Mouse (Mus musculus): Measurements from ENCODE around the gene Eya2. TPM values are rescaled to one million over a fixed set of nuclear protein-coding genes. Genes with fewer than 3 reads are reported as not detected.

The Eya2 gene
- polyA plus RNA-seq, 1 experiment, result 1.4 TPM

- Histone ChIP-seq H3K4me3 (ENCODE audit: control insufficient read depth, low read depth, low read length) (no peak overlapping the region; the same call in 1 of the 2 replicates), H3K4me1 (ENCODE audit: control insufficient read depth, insufficient read depth, low read length) (peaks cover 13% of the 10 kb centered on the region), H3K27me3 (ENCODE audit: control insufficient read depth, insufficient read depth, low read length) (no peaks in the 10 kb centered on the region), H3K36me3 (ENCODE audit: control insufficient read depth, insufficient read depth, low read length) (no peaks in the 10 kb centered on the region), H3K27ac (ENCODE audit: control insufficient read depth, insufficient read depth, low read depth, low read length) (no peak overlapping the region)
- TF ChIP-seq CTCF (IDR thresholded peaks at IDR 0.05; ENCODE audit: control insufficient read depth, insufficient read depth, insufficient replicate concordance, low read depth, low read length) (no peak), POLR2A (IDR thresholded peaks at IDR 0.05; ENCODE audit: control insufficient read depth, low read depth, low read length) (no peak)
These were observed 841 bp downstream of the Eya2 start for GRCm38 (mm10) chr2:165595676-165596070.

- no peak for TF ChIP-seq CTCF (IDR thresholded peaks at IDR 0.05; ENCODE audit: control insufficient read depth, insufficient read depth, insufficient replicate concordance, low read depth, low read length)
- no peak for TF ChIP-seq POLR2A (IDR thresholded peaks at IDR 0.05; ENCODE audit: control insufficient read depth, low read depth, low read length)
- H3K27ac ChIP-seq (ENCODE audit: control insufficient read depth, insufficient read depth, low read depth, low read length), result no peak overlapping the region
- peaks cover 11% of the 10 kb centered on the region for H3K4me1 ChIP-seq (ENCODE audit: control insufficient read depth, insufficient read depth, low read length)
These were observed 1.3 kb downstream of the Eya2 start for GRCm38 (mm10) chr2:165596141-165596540.

GRCm38 (mm10) chr2:165597536-165597935, 2.7 kb downstream of the Eya2 start:
- H3K27me3 ChIP-seq (ENCODE audit: control insufficient read depth, insufficient read depth, low read length), result no peaks in the 10 kb centered on the region
- H3K4me3 ChIP-seq (ENCODE audit: control insufficient read depth, low read depth, low read length), result no peak overlapping the region
- H3K4me1 ChIP-seq (ENCODE audit: control insufficient read depth, insufficient read depth, low read length), result peaks cover 11% of the 10 kb centered on the region
- TF ChIP-seq POLR2A (IDR thresholded peaks at IDR 0.05; ENCODE audit: control insufficient read depth, low read depth, low read length), result no peak
- no peak for TF ChIP-seq CTCF (IDR thresholded peaks at IDR 0.05; ENCODE audit: control insufficient read depth, insufficient read depth, insufficient replicate concordance, low read depth, low read length)
- H3K36me3 ChIP-seq (ENCODE audit: control insufficient read depth, insufficient read depth, low read length), result no peaks in the 10 kb centered on the region
- no peak overlapping the region for H3K27ac ChIP-seq (ENCODE audit: control insufficient read depth, insufficient read depth, low read depth, low read length)

More at GRCm38 (mm10) chr2:165596141-165596540, 1.3 kb downstream of the Eya2 start:
- Histone ChIP-seq H3K27me3 (ENCODE audit: control insufficient read depth, insufficient read depth, low read length) (no peaks in the 10 kb centered on the region), H3K4me3 (ENCODE audit: control insufficient read depth, low read depth, low read length) (no peak overlapping the region), H3K36me3 (ENCODE audit: control insufficient read depth, insufficient read depth, low read length) (no peaks in the 10 kb centered on the region)

GRCm38 (mm10) chr2:165598139-165598538, 3.3 kb downstream of the Eya2 start:
- H3K27me3 ChIP-seq (ENCODE audit: control insufficient read depth, insufficient read depth, low read length), result no peaks in the 10 kb centered on the region
- no peak overlapping the region for H3K4me3 ChIP-seq (ENCODE audit: control insufficient read depth, low read depth, low read length)
- TF ChIP-seq POLR2A (IDR thresholded peaks at IDR 0.05; ENCODE audit: control insufficient read depth, low read depth, low read length) (no peak), CTCF (IDR thresholded peaks at IDR 0.05; ENCODE audit: control insufficient read depth, insufficient read depth, insufficient replicate concordance, low read depth, low read length) (no peak)
- H3K36me3 ChIP-seq (ENCODE audit: control insufficient read depth, insufficient read depth, low read length), result no peaks in the 10 kb centered on the region
- peaks cover 11% of the 10 kb centered on the region for H3K4me1 ChIP-seq (ENCODE audit: control insufficient read depth, insufficient read depth, low read length)
- H3K27ac ChIP-seq (ENCODE audit: control insufficient read depth, insufficient read depth, low read depth, low read length), result no peak overlapping the region

GRCm38 (mm10) chr2:165599566-165599965, 4.7 kb downstream of the Eya2 start:
- Histone ChIP-seq H3K27me3 (ENCODE audit: control insufficient read depth, insufficient read depth, low read length) (no peaks in the 10 kb centered on the region), H3K4me3 (ENCODE audit: control insufficient read depth, low read depth, low read length) (no peak overlapping the region), H3K36me3 (ENCODE audit: control insufficient read depth, insufficient read depth, low read length) (no peaks in the 10 kb centered on the region), H3K27ac (ENCODE audit: control insufficient read depth, insufficient read depth, low read depth, low read length) (no peak overlapping the region), H3K4me1 (ENCODE audit: control insufficient read depth, insufficient read depth, low read length) (peaks cover 11% of the 10 kb centered on the region)
- TF ChIP-seq POLR2A (IDR thresholded peaks at IDR 0.05; ENCODE audit: control insufficient read depth, low read depth, low read length) (no peak), CTCF (IDR thresholded peaks at IDR 0.05; ENCODE audit: control insufficient read depth, insufficient read depth, insufficient replicate concordance, low read depth, low read length) (no peak)

- TF ChIP-seq POLR2A (IDR thresholded peaks at IDR 0.05; ENCODE audit: control insufficient read depth, low read depth, low read length) (no peak), CTCF (IDR thresholded peaks at IDR 0.05; ENCODE audit: control insufficient read depth, insufficient read depth, insufficient replicate concordance, low read depth, low read length) (no peak)
- H3K27ac ChIP-seq (ENCODE audit: control insufficient read depth, insufficient read depth, low read depth, low read length), result no peak overlapping the region
- H3K36me3 ChIP-seq (ENCODE audit: control insufficient read depth, insufficient read depth, low read length), result no peaks in the 10 kb centered on the region
- no peak overlapping the region for H3K4me3 ChIP-seq (ENCODE audit: control insufficient read depth, low read depth, low read length)
- H3K27me3 ChIP-seq (ENCODE audit: control insufficient read depth, insufficient read depth, low read length), result no peaks in the 10 kb centered on the region
- H3K4me1 ChIP-seq (ENCODE audit: control insufficient read depth, insufficient read depth, low read length), result no peaks in the 10 kb centered on the region
These were observed 6.1 kb downstream of the Eya2 start for GRCm38 (mm10) chr2:165600926-165601325.

GRCm38 (mm10) chr2:165601605-165602004, 6.8 kb downstream of the Eya2 start:
- H3K27ac ChIP-seq (ENCODE audit: control insufficient read depth, insufficient read depth, low read depth, low read length), result no peak overlapping the region
- TF ChIP-seq POLR2A (IDR thresholded peaks at IDR 0.05; ENCODE audit: control insufficient read depth, low read depth, low read length), result no peak
- no peak for TF ChIP-seq CTCF (IDR thresholded peaks at IDR 0.05; ENCODE audit: control insufficient read depth, insufficient read depth, insufficient replicate concordance, low read depth, low read length)

GRCm38 (mm10) chr2:165603775-165604174, 8.9 kb downstream of the Eya2 start:
- H3K27ac ChIP-seq (ENCODE audit: control insufficient read depth, insufficient read depth, low read depth, low read length), result no peak overlapping the region

More at GRCm38 (mm10) chr2:165601605-165602004, 6.8 kb downstream of the Eya2 start:
- Histone ChIP-seq H3K4me1 (ENCODE audit: control insufficient read depth, insufficient read depth, low read length) (no peaks in the 10 kb centered on the region), H3K27me3 (ENCODE audit: control insufficient read depth, insufficient read depth, low read length) (no peaks in the 10 kb centered on the region), H3K4me3 (ENCODE audit: control insufficient read depth, low read depth, low read length) (no peak overlapping the region), H3K36me3 (ENCODE audit: control insufficient read depth, insufficient read depth, low read length) (no peaks in the 10 kb centered on the region)

More at GRCm38 (mm10) chr2:165603775-165604174, 8.9 kb downstream of the Eya2 start:
- Histone ChIP-seq H3K36me3 (ENCODE audit: control insufficient read depth, insufficient read depth, low read length) (no peaks in the 10 kb centered on the region), H3K4me1 (ENCODE audit: control insufficient read depth, insufficient read depth, low read length) (no peaks in the 10 kb centered on the region), H3K4me3 (ENCODE audit: control insufficient read depth, low read depth, low read length) (no peak overlapping the region), H3K27me3 (ENCODE audit: control insufficient read depth, insufficient read depth, low read length) (no peaks in the 10 kb centered on the region)
- TF ChIP-seq CTCF (IDR thresholded peaks at IDR 0.05; ENCODE audit: control insufficient read depth, insufficient read depth, insufficient replicate concordance, low read depth, low read length) (no peak), POLR2A (IDR thresholded peaks at IDR 0.05; ENCODE audit: control insufficient read depth, low read depth, low read length) (no peak)
